Mouse (Mus musculus) embryo, embryonic 10 days (tissue): ENCODE measurements at regions not wholly inside any gene's neighbourhood (a gene's known extent, or its start where the extent isn't known, plus 50 kb on each side); places are given as distances from the start of the nearest gene placed in this dataset.
A peak's percentile ranks its signal among the peaks of the same experiment; 100 is the strongest.
"Not testable (repeated sequence)": the region's sequence is repeated elsewhere in the genome, so short reads cannot be mapped to it uniquely, and the experiment has no call there.

Experiments used
- DNase-seq: peaks from one replicate; pipeline ENCODE4 v3.0.0-alpha.2; 2015; ENCODE audit warnings: low spot score

- DNase-seq: no peak
Observed at GRCm38 (mm10) chr14:60525979-60526378, 107.8 kb upstream of the Spata13 start.

- DNase-seq: no peak
Observed at GRCm38 (mm10) chr14:60526832-60527231, 107.0 kb upstream of the Spata13 start.

GRCm38 (mm10) chr14:60527951-60528350 lies 105.8 kb upstream of the Spata13 start:
- DNase-seq: no peak

- no peak for DNase-seq
Observed at GRCm38 (mm10) chr14:60528520-60528919, 105.3 kb upstream of the Spata13 start.

- no peak for DNase-seq
Observed at GRCm38 (mm10) chr14:60529022-60529421, 104.8 kb upstream of the Spata13 start.

- DNase-seq: no peak
Observed at GRCm38 (mm10) chr14:60529646-60530347, 104.0 kb upstream of the Spata13 start.

- DNase-seq: peak; percentile 42
Observed at GRCm38 (mm10) chr14:60530348-60530711, 103.5 kb upstream of the Spata13 start.

GRCm38 (mm10) chr14:60530973-60531372 lies 102.8 kb upstream of the Spata13 start:
- DNase-seq: no peak

- no peak for DNase-seq
Observed at GRCm38 (mm10) chr14:60531766-60532165, 102.0 kb upstream of the Spata13 start.

GRCm38 (mm10) chr14:60533452-60534224 lies 100.2 kb upstream of the Spata13 start:
- DNase-seq: peak; percentile 60

- DNase-seq: no peak
Observed at GRCm38 (mm10) chr14:60539040-60539439, 94.8 kb upstream of the Spata13 start.

- DNase-seq: no peak
Observed at GRCm38 (mm10) chr14:60540111-60540510, 93.7 kb upstream of the Spata13 start.

GRCm38 (mm10) chr14:60541596-60541995 lies 92.2 kb upstream of the Spata13 start:
- DNase-seq: no peak

GRCm38 (mm10) chr14:60544767-60545166 lies 89.0 kb upstream of the Spata13 start:
- no peak for DNase-seq

GRCm38 (mm10) chr14:60554222-60554740 lies 79.5 kb upstream of the Spata13 start:
- DNase-seq: peak; percentile 86

- DNase-seq: no peak
Observed at GRCm38 (mm10) chr14:60556541-60556940, 77.3 kb upstream of the Spata13 start.

GRCm38 (mm10) chr14:60557020-60557419 lies 76.8 kb upstream of the Spata13 start:
- no peak for DNase-seq

- no peak for DNase-seq
Observed at GRCm38 (mm10) chr14:60559376-60559775, 74.4 kb upstream of the Spata13 start.

- DNase-seq: peak; percentile 42
Observed at GRCm38 (mm10) chr14:60559826-60560529, 73.8 kb upstream of the Spata13 start.

GRCm38 (mm10) chr14:60576281-60576680 lies 57.5 kb upstream of the Spata13 start:
- DNase-seq: no peak

- DNase-seq: not testable (repeated sequence)
Observed at GRCm38 (mm10) chr14:60580131-60580530, 53.7 kb upstream of the Spata13 start.
